Mouse (Mus musculus) heart, postnatal 25 days (tissue): ENCODE measurements around the gene Mmp9. TPM values are rescaled to one million over a fixed set of nuclear protein-coding genes. Genes with fewer than 3 reads are reported as not detected.

Experiments
- DNase-seq: peaks from one replicate; pipeline ENCODE4 v3.0.0; 2022; ENCODE audit warnings: low spot score
- intact Hi-C: fragments of 180-260 bp; cut with DNase I; formaldehyde crosslinking; loops from one replicate; pipeline ENCODE4 v1.15.1; 2025
- total RNA-seq, 2 experiments: library from RNA; stranded (reverse); gene quantifications; 2 replicates each; pipeline ENCODE4 v1.2.3; 2021

The Mmp9 gene
- total RNA-seq, 2 experiments from 2014 or later, result 0.55 to 0.61 TPM

- intact Hi-C loops, result loop anchor here (2.0 kb wide), 1 partner anchor 79 kb away; the partner anchor contains the start of genes Ctsa and Neurl2
- DNase-seq, result peak; percentile 89
Observed at GRCm38 (mm10) chr2:164911086-164912048, 29.2 kb upstream of the Mmp9 start, which contains the start of gene Zfp335. Gene Zfp335, minus strand, starts transcription at chr2:164911757.

GRCm38 (mm10) chr2:164912151-164912550, 28.4 kb upstream of the Mmp9 start:
- DNase-seq, result no peak
- intact Hi-C loops, result no loop called here

- intact Hi-C loops, result no loop called here
- DNase-seq, result no peak
Observed at GRCm38 (mm10) chr2:164912749-164913427, 27.7 kb upstream of the Mmp9 start.

GRCm38 (mm10) chr2:164913428-164913786, 27.2 kb upstream of the Mmp9 start:
- intact Hi-C loops, result no loop called here
- no peak for DNase-seq

- no peak for DNase-seq
- intact Hi-C loops, result no loop called here
Observed at GRCm38 (mm10) chr2:164916820-164917219, 23.8 kb upstream of the Mmp9 start.

- no peak for DNase-seq
- intact Hi-C loops, result no loop called here
Observed at GRCm38 (mm10) chr2:164917371-164917770, 23.2 kb upstream of the Mmp9 start.

- no peak for DNase-seq
- intact Hi-C loops, result no loop called here
Observed at GRCm38 (mm10) chr2:164918325-164918724, 22.3 kb upstream of the Mmp9 start.

GRCm38 (mm10) chr2:164921984-164922383, 18.6 kb upstream of the Mmp9 start:
- intact Hi-C loops, result loop anchor here (10.0 kb wide), 1 partner anchor 353 kb away; no protein-coding TSS in a partner anchor
- DNase-seq, result no peak

- intact Hi-C loops, result loop anchor here (10.0 kb wide), 1 partner anchor 352 kb away; no protein-coding TSS in a partner anchor
- no peak for DNase-seq
Observed at GRCm38 (mm10) chr2:164923291-164923690, 17.3 kb upstream of the Mmp9 start.

GRCm38 (mm10) chr2:164924100-164924857, 16.3 kb upstream of the Mmp9 start:
- DNase-seq, result peak; percentile 69
- intact Hi-C loops, result loop anchor here (10.0 kb wide), 1 partner anchor 351 kb away; no protein-coding TSS in a partner anchor

- no peak for DNase-seq
- intact Hi-C loops, result no loop called here
Observed at GRCm38 (mm10) chr2:164930706-164931581, 9.6 kb upstream of the Mmp9 start.

GRCm38 (mm10) chr2:164933534-164933933, 7.0 kb upstream of the Mmp9 start:
- intact Hi-C loops, result no loop called here
- DNase-seq, result no peak

GRCm38 (mm10) chr2:164935991-164936390, 4.6 kb upstream of the Mmp9 start:
- intact Hi-C loops, result no loop called here
- DNase-seq, result no peak

- intact Hi-C loops, result no loop called here
Observed at GRCm38 (mm10) chr2:164938146-164939091, 2.2 kb upstream of the Mmp9 start.

GRCm38 (mm10) chr2:164939106-164939505, 1.5 kb upstream of the Mmp9 start:
- no peak for DNase-seq
- intact Hi-C loops, result no loop called here

More at GRCm38 (mm10) chr2:164938146-164939091, 2.2 kb upstream of the Mmp9 start:
- no peak for DNase-seq

- intact Hi-C loops, result no loop called here
- no peak for DNase-seq
Observed at GRCm38 (mm10) chr2:164942692-164943290, 2.2 kb downstream of the Mmp9 start.

- DNase-seq, result no peak
- intact Hi-C loops, result no loop called here
Observed at GRCm38 (mm10) chr2:164947506-164947905, 6.9 kb downstream of the Mmp9 start.

- intact Hi-C loops, result no loop called here
- DNase-seq, result no peak
Observed at GRCm38 (mm10) chr2:164947930-164948329, 7.3 kb downstream of the Mmp9 start.
